Mouse (Mus musculus): Measurements from ENCODE around the gene Smarcb1. TPM values are rescaled to one million over a fixed set of nuclear protein-coding genes. Genes with fewer than 3 reads are reported as not detected.

Gene Smarcb1
- polyA plus RNA-seq, 1 experiment from 2014 or later = 114 TPM

GRCm38 (mm10) chr10:75883232-75883552 lies 38.2 kb downstream of the Smarcb1 start:
- Histone ChIP-seq H3K9ac (ENCODE audit: low read length) (peak overlapping the region; percentile 18), H3K4me1 (ENCODE audit: control insufficient read depth, insufficient read depth, low read length) (0 out of 2 replicates have a peak, but pooled peaks cover 4% of the 10 kb centered on the region)
- WGBS = under 1% methylated on average over 10 of the region's 10 CpGs

GRCm38 (mm10) chr10:75882433-75883231 lies 38.8 kb downstream of the Smarcb1 start:
- Histone ChIP-seq H3K36me3 (ENCODE audit: control insufficient read depth, insufficient read depth) (no peaks in the 10 kb centered on the region), H3K4me2 (ENCODE audit: low read depth, low read length) (peak overlapping the region; percentile 54), H3K4me1 (ENCODE audit: control insufficient read depth, insufficient read depth, low read length) (0 out of 2 replicates have a peak, but pooled peaks cover 4% of the 10 kb centered on the region), H3K27me3 (ENCODE audit: control insufficient read depth, insufficient read depth, low read length) (no peaks in the 10 kb centered on the region), H3K9ac (ENCODE audit: low read length) (peak overlapping the region; percentile 18), H3K9me3 (replicated peaks; ENCODE audit: control insufficient read depth, low read length) (no peaks in the 10 kb centered on the region), H3K4me3 (ENCODE audit: low read length) (no peak overlapping the region), H3K27ac (ENCODE audit: low read length) (no peak overlapping the region)
- no peak for ATAC-seq (replicated peaks; ENCODE audit: extremely low read depth, insufficient read depth, low FRiP score)
- WGBS = 15% methylated on average over 15 of the region's 15 CpGs

More at GRCm38 (mm10) chr10:75883232-75883552, 38.2 kb downstream of the Smarcb1 start:
- no peak overlapping the region for H3K27ac ChIP-seq (ENCODE audit: low read length)
- peak overlapping the region; percentile 54 for H3K4me2 ChIP-seq (ENCODE audit: low read depth, low read length)
- no peaks in the 10 kb centered on the region for H3K27me3 ChIP-seq (ENCODE audit: control insufficient read depth, insufficient read depth, low read length)
- ATAC-seq (replicated peaks; ENCODE audit: extremely low read depth, insufficient read depth, low FRiP score) = peak; percentile 77
- H3K36me3 ChIP-seq (ENCODE audit: control insufficient read depth, insufficient read depth) = no peaks in the 10 kb centered on the region
- H3K4me3 ChIP-seq (ENCODE audit: low read length) = no peak overlapping the region
- H3K9me3 ChIP-seq (replicated peaks; ENCODE audit: control insufficient read depth, low read length) = no peaks in the 10 kb centered on the region

GRCm38 (mm10) chr10:75881578-75882432 lies 39.6 kb downstream of the Smarcb1 start:
- Histone ChIP-seq H3K9me3 (replicated peaks; ENCODE audit: control insufficient read depth, low read length) (no peaks in the 10 kb centered on the region), H3K4me3 (ENCODE audit: low read length) (no peak overlapping the region), H3K9ac (ENCODE audit: low read length) (no peak overlapping the region), H3K27ac (ENCODE audit: low read length) (no peak overlapping the region), H3K4me1 (ENCODE audit: control insufficient read depth, insufficient read depth, low read length) (0 out of 2 replicates have a peak, but pooled peaks cover 4% of the 10 kb centered on the region), H3K4me2 (ENCODE audit: low read depth, low read length) (no peak overlapping the region), H3K36me3 (ENCODE audit: control insufficient read depth, insufficient read depth) (no peaks in the 10 kb centered on the region), H3K27me3 (ENCODE audit: control insufficient read depth, insufficient read depth, low read length) (no peaks in the 10 kb centered on the region)
- no peak for ATAC-seq (replicated peaks; ENCODE audit: extremely low read depth, insufficient read depth, low FRiP score)
- WGBS = 29% methylated on average over 20 of the region's 20 CpGs

- Histone ChIP-seq H3K27ac (ENCODE audit: low read length) (no peak overlapping the region), H3K4me2 (ENCODE audit: low read depth, low read length) (no peak overlapping the region), H3K4me1 (ENCODE audit: control insufficient read depth, insufficient read depth, low read length) (0 out of 2 replicates have a peak, but pooled peaks cover 4% of the 10 kb centered on the region), H3K9ac (ENCODE audit: low read length) (no peak overlapping the region), H3K9me3 (replicated peaks; ENCODE audit: control insufficient read depth, low read length) (no peaks in the 10 kb centered on the region), H3K36me3 (ENCODE audit: control insufficient read depth, insufficient read depth) (no peaks in the 10 kb centered on the region), H3K4me3 (ENCODE audit: low read length) (no peak overlapping the region), H3K27me3 (ENCODE audit: control insufficient read depth, insufficient read depth, low read length) (no peaks in the 10 kb centered on the region)
- ATAC-seq (replicated peaks; ENCODE audit: extremely low read depth, insufficient read depth, low FRiP score) = no peak
- 60% methylated on average over 6 of the region's 6 CpGs for WGBS
These were observed 40.4 kb downstream of the Smarcb1 start for GRCm38 (mm10) chr10:75880771-75881577.

GRCm38 (mm10) chr10:75880351-75880750 lies 41.1 kb downstream of the Smarcb1 start:
- Histone ChIP-seq H3K9me3 (replicated peaks; ENCODE audit: control insufficient read depth, low read length) (no peaks in the 10 kb centered on the region), H3K36me3 (ENCODE audit: control insufficient read depth, insufficient read depth) (no peaks in the 10 kb centered on the region), H3K27me3 (ENCODE audit: control insufficient read depth, insufficient read depth, low read length) (no peaks in the 10 kb centered on the region), H3K27ac (ENCODE audit: low read length) (no peak overlapping the region), H3K4me2 (ENCODE audit: low read depth, low read length) (no peak overlapping the region), H3K4me1 (ENCODE audit: control insufficient read depth, insufficient read depth, low read length) (0 out of 2 replicates have a peak, but pooled peaks cover 4% of the 10 kb centered on the region), H3K4me3 (ENCODE audit: low read length) (no peak overlapping the region), H3K9ac (ENCODE audit: low read length) (no peak overlapping the region)
- no peak for ATAC-seq (replicated peaks; ENCODE audit: extremely low read depth, insufficient read depth, low FRiP score)
- 92% methylated on average over 10 of the region's 10 CpGs for WGBS

- no peak overlapping the region for H3K4me2 ChIP-seq (ENCODE audit: low read depth, low read length)
- no peaks in the 10 kb centered on the region for H3K27me3 ChIP-seq (ENCODE audit: control insufficient read depth, insufficient read depth, low read length)
- no peaks in the 10 kb centered on the region for H3K36me3 ChIP-seq (ENCODE audit: control insufficient read depth, insufficient read depth)
- H3K4me1 ChIP-seq (ENCODE audit: control insufficient read depth, insufficient read depth, low read length) = 0 out of 2 replicates have a peak, but pooled peaks cover 4% of the 10 kb centered on the region
- H3K9ac ChIP-seq (ENCODE audit: low read length) = no peak overlapping the region
- ATAC-seq (replicated peaks; ENCODE audit: extremely low read depth, insufficient read depth, low FRiP score) = no peak
- H3K27ac ChIP-seq (ENCODE audit: low read length) = no peak overlapping the region
- H3K4me3 ChIP-seq (ENCODE audit: low read length) = no peak overlapping the region
- 71% methylated on average over 3 of the region's 3 CpGs for WGBS
- no peaks in the 10 kb centered on the region for H3K9me3 ChIP-seq (replicated peaks; ENCODE audit: control insufficient read depth, low read length)
These were observed 42.6 kb downstream of the Smarcb1 start for GRCm38 (mm10) chr10:75878836-75879235.

- Histone ChIP-seq H3K27ac (ENCODE audit: low read length) (peak overlapping the region; percentile 52), H3K9ac (ENCODE audit: low read length) (peak overlapping the region; percentile 61)
- ATAC-seq (replicated peaks; ENCODE audit: extremely low read depth, insufficient read depth, low FRiP score) = no peak
These were observed 47.8 kb downstream of the Smarcb1 start for GRCm38 (mm10) chr10:75873543-75874170.

GRCm38 (mm10) chr10:75872915-75873542 lies 48.4 kb downstream of the Smarcb1 start:
- WGBS = 4% methylated on average over 11 of the region's 11 CpGs
- H3K36me3 ChIP-seq (ENCODE audit: control insufficient read depth, insufficient read depth) = no peaks in the 10 kb centered on the region
- peak overlapping the region; percentile 47 for H3K4me3 ChIP-seq (ENCODE audit: low read length)
- H3K4me1 ChIP-seq (ENCODE audit: control insufficient read depth, insufficient read depth, low read length) = peaks cover 11% of the 10 kb centered on the region
- ATAC-seq (replicated peaks; ENCODE audit: extremely low read depth, insufficient read depth, low FRiP score) = peak; percentile 94
- no peaks in the 10 kb centered on the region for H3K27me3 ChIP-seq (ENCODE audit: control insufficient read depth, insufficient read depth, low read length)
- H3K4me2 ChIP-seq (ENCODE audit: low read depth, low read length) = peak overlapping the region; percentile 76
- no peaks in the 10 kb centered on the region for H3K9me3 ChIP-seq (replicated peaks; ENCODE audit: control insufficient read depth, low read length)
- peak overlapping the region; percentile 61 for H3K9ac ChIP-seq (ENCODE audit: low read length)
- peak overlapping the region; percentile 52 for H3K27ac ChIP-seq (ENCODE audit: low read length)

More at GRCm38 (mm10) chr10:75873543-75874170, 47.8 kb downstream of the Smarcb1 start:
- WGBS = 32% methylated on average over 10 of the region's 10 CpGs
- Histone ChIP-seq H3K9me3 (replicated peaks; ENCODE audit: control insufficient read depth, low read length) (no peaks in the 10 kb centered on the region), H3K36me3 (ENCODE audit: control insufficient read depth, insufficient read depth) (no peaks in the 10 kb centered on the region), H3K4me2 (ENCODE audit: low read depth, low read length) (peak overlapping the region; percentile 76), H3K4me1 (ENCODE audit: control insufficient read depth, insufficient read depth, low read length) (peaks cover 11% of the 10 kb centered on the region), H3K4me3 (ENCODE audit: low read length) (peak overlapping the region; percentile 47; the same call in 1 of the 2 replicates), H3K27me3 (ENCODE audit: control insufficient read depth, insufficient read depth, low read length) (no peaks in the 10 kb centered on the region)
